Mouse (Mus musculus) forebrain, embryonic 14.5 days (tissue): ENCODE measurements around the gene Trpm8. TPM values are rescaled to one million over a fixed set of nuclear protein-coding genes. Genes with fewer than 3 reads are reported as not detected.

Experiments used
- ATAC-seq: fragments of 200-750 bp; cut with Nextera tagmentation; 2 replicates; pipeline ENCODE4 v1.8.0; 2017; ENCODE audit warnings: mild to moderate bottlenecking, moderate library complexity
- DNase-seq: peaks from one replicate; pipeline ENCODE4 v3.0.0-alpha.2; 2015; ENCODE audit warnings: low spot score
- H3K27ac ChIP-seq: fragments of 300-500 bp; sonication (generic); 2 replicates; pipeline ENCODE4 v1.5.1; 2014; ENCODE audit warnings: low read depth, mild to moderate bottlenecking, control low read depth, low read length, moderate library complexity
- H3K27me3 ChIP-seq: fragments of 300-500 bp; sonication (generic); replicated peaks from 2 replicates; pipeline ENCODE4 v1.6.1; 2014; ENCODE audit warnings: low read length, control low read depth, mixed read lengths; ENCODE audit not compliant: control insufficient read depth, insufficient read depth
- H3K36me3 ChIP-seq: fragments of 300-500 bp; sonication (generic); 2 replicates; pipeline ENCODE4 v1.6.1; 2014; ENCODE audit warnings: low read length, control low read depth; ENCODE audit not compliant: control insufficient read depth, insufficient read depth
- H3K4me1 ChIP-seq: fragments of 300-500 bp; sonication (generic); 2 replicates; pipeline ENCODE4 v1.6.1; 2014; ENCODE audit warnings: antibody characterized with exemption, low read length, control low read depth; ENCODE audit not compliant: control insufficient read depth, insufficient read depth
- H3K4me2 ChIP-seq: fragments of 300-500 bp; sonication (generic); 2 replicates; pipeline ENCODE4 v1.6.1; 2014; ENCODE audit warnings: mild to moderate bottlenecking, control low read depth, low read length
- H3K4me3 ChIP-seq: fragments of 300-500 bp; sonication (generic); 2 replicates; pipeline ENCODE4 v1.5.1; 2014; ENCODE audit warnings: low read depth, low read length, control low read depth
- H3K9ac ChIP-seq: fragments of 300-500 bp; sonication (generic); 2 replicates; pipeline ENCODE4 v1.6.1; 2014; ENCODE audit warnings: mild to moderate bottlenecking, low read length, control low read depth, moderate library complexity
- H3K9me3 ChIP-seq: fragments of 300-500 bp; sonication (generic); replicated peaks from 2 replicates; pipeline ENCODE4 v1.6.1; 2016; ENCODE audit warnings: low read length, control low read depth, mixed read lengths; ENCODE audit not compliant: control insufficient read depth
- WGBS: fragments of 180-500 bp; shearing (Covaris S2); extraction: QIAGEN DNeasy Blood & Tissue Kit; methylation state at CpG from one replicate; pipeline ENCODE4 v1.1.7; 2014; 5-methylcytosine and 5-hydroxymethylcytosine counted together
- polyA plus RNA-seq: library from polyadenylated mRNA; unstranded; fragments of >200 nt; fragmentation: Nextera tagmentation; extraction: Ambion mirVana; gene quantifications from 2 replicates; pipeline ENCODE4 v1.2.1, GENCODE M21; 2014

Gene Trpm8
- polyA plus RNA-seq, 1 experiment from 2014 or later = not detected

GRCm38 (mm10) chr1:88356616-88357015 is 79.2 kb downstream of the Trpm8 start:
- Histone ChIP-seq H3K4me2 (no peak overlapping the region), H3K36me3 (no peaks in the 10 kb centered on the region), H3K9ac (no peak overlapping the region), H3K27ac (no peak overlapping the region), H3K4me1 (no peaks in the 10 kb centered on the region), H3K9me3 (no peaks in the 10 kb centered on the region), H3K27me3 (no peaks in the 10 kb centered on the region), H3K4me3 (no peak overlapping the region)
- DNase-seq (no peak), ATAC-seq (no peak)
- WGBS = 87% methylated on average over 6 of the region's 6 CpGs

GRCm38 (mm10) chr1:88357458-88358090 is 80.1 kb downstream of the Trpm8 start:
- Histone ChIP-seq H3K9ac (no peak overlapping the region), H3K27ac (no peak overlapping the region), H3K36me3 (no peaks in the 10 kb centered on the region), H3K27me3 (no peaks in the 10 kb centered on the region), H3K4me1 (no peaks in the 10 kb centered on the region), H3K4me2 (no peak overlapping the region), H3K9me3 (no peaks in the 10 kb centered on the region), H3K4me3 (no peak overlapping the region)
- ATAC-seq (peak; percentile 79), DNase-seq (peak; percentile 94)
- 66% methylated on average over 6 of the region's 6 CpGs for WGBS

GRCm38 (mm10) chr1:88358102-88358654 is 80.7 kb downstream of the Trpm8 start:
- no peak overlapping the region for H3K4me2 ChIP-seq
- H3K27me3 ChIP-seq = no peaks in the 10 kb centered on the region
- no peaks in the 10 kb centered on the region for H3K9me3 ChIP-seq
- no peaks in the 10 kb centered on the region for H3K36me3 ChIP-seq
- DNase-seq = no peak
- ATAC-seq = no peak
- no peaks in the 10 kb centered on the region for H3K4me1 ChIP-seq
- no peak overlapping the region for H3K9ac ChIP-seq
- H3K27ac ChIP-seq = no peak overlapping the region
- H3K4me3 ChIP-seq = no peak overlapping the region
- WGBS = 81% methylated on average over 7 of the region's 7 CpGs

- 40% methylated on average over 4 of the region's 4 CpGs for WGBS
- Histone ChIP-seq H3K4me1 (no peaks in the 10 kb centered on the region), H3K27me3 (no peaks in the 10 kb centered on the region), H3K4me2 (no peak overlapping the region), H3K27ac (no peak overlapping the region), H3K9me3 (no peaks in the 10 kb centered on the region), H3K9ac (no peak overlapping the region), H3K4me3 (no peak overlapping the region), H3K36me3 (no peaks in the 10 kb centered on the region)
- ATAC-seq = no peak
- no peak for DNase-seq
Measured at GRCm38 (mm10) chr1:88361085-88361484, 83.6 kb downstream of the Trpm8 start.

- Histone ChIP-seq H3K36me3 (no peaks in the 10 kb centered on the region), H3K4me2 (no peak overlapping the region), H3K4me3 (no peak overlapping the region), H3K4me1 (no peaks in the 10 kb centered on the region), H3K9ac (no peak overlapping the region), H3K27me3 (no peaks in the 10 kb centered on the region), H3K27ac (no peak overlapping the region), H3K9me3 (0 out of 2 replicates have a peak, but pooled peaks cover 2% of the 10 kb centered on the region)
- ATAC-seq (no peak), DNase-seq (no peak)
- 82% methylated on average over 11 of the region's 11 CpGs for WGBS
Measured at GRCm38 (mm10) chr1:88366881-88367644, 89.6 kb downstream of the Trpm8 start.

- ATAC-seq (no peak), DNase-seq (no peak)
- 96% methylated on average over 1 of the region's 1 CpGs for WGBS
Measured at GRCm38 (mm10) chr1:88378446-88378845, 101.0 kb downstream of the Trpm8 start.

GRCm38 (mm10) chr1:88391632-88392031 is 114.2 kb downstream of the Trpm8 start:
- H3K27ac ChIP-seq = no peak overlapping the region
- no peaks in the 10 kb centered on the region for H3K4me1 ChIP-seq
- no peak overlapping the region for H3K4me3 ChIP-seq
- H3K27me3 ChIP-seq = no peaks in the 10 kb centered on the region
- no peak overlapping the region for H3K9ac ChIP-seq
- no peak overlapping the region for H3K4me2 ChIP-seq
- no peaks in the 10 kb centered on the region for H3K9me3 ChIP-seq
- 73% methylated on average over 4 of the region's 4 CpGs for WGBS
- ATAC-seq = no peak
- H3K36me3 ChIP-seq = no peaks in the 10 kb centered on the region
- no peak for DNase-seq

More at GRCm38 (mm10) chr1:88378446-88378845, 101.0 kb downstream of the Trpm8 start:
- no peak overlapping the region for H3K27ac ChIP-seq
- no peaks in the 10 kb centered on the region for H3K27me3 ChIP-seq
- no peaks in the 10 kb centered on the region for H3K36me3 ChIP-seq
- no peak overlapping the region for H3K4me3 ChIP-seq
- no peaks in the 10 kb centered on the region; the same call in 1 of the 2 replicates for H3K9me3 ChIP-seq
- H3K4me2 ChIP-seq = no peak overlapping the region
- H3K4me1 ChIP-seq = no peaks in the 10 kb centered on the region
- no peak overlapping the region for H3K9ac ChIP-seq

- no peaks in the 10 kb centered on the region for H3K27me3 ChIP-seq
- H3K9ac ChIP-seq = no peak overlapping the region
- no peaks in the 10 kb centered on the region for H3K36me3 ChIP-seq
- no peaks in the 10 kb centered on the region for H3K9me3 ChIP-seq
- DNase-seq = no peak
- ATAC-seq = no peak
- no peak overlapping the region for H3K4me2 ChIP-seq
- WGBS = 82% methylated on average over 5 of the region's 5 CpGs
- H3K4me3 ChIP-seq = no peak overlapping the region
- no peak overlapping the region for H3K27ac ChIP-seq
- no peaks in the 10 kb centered on the region for H3K4me1 ChIP-seq
Measured at GRCm38 (mm10) chr1:88393321-88393720, 115.9 kb downstream of the Trpm8 start.

GRCm38 (mm10) chr1:88403378-88403777 is 125.9 kb downstream of the Trpm8 start:
- Histone ChIP-seq H3K4me3 (no peak overlapping the region), H3K9me3 (no peaks in the 10 kb centered on the region), H3K27me3 (no peaks in the 10 kb centered on the region), H3K36me3 (no peaks in the 10 kb centered on the region), H3K4me2 (no peak overlapping the region), H3K4me1 (no peaks in the 10 kb centered on the region), H3K27ac (no peak overlapping the region), H3K9ac (no peak overlapping the region)
- 81% methylated on average over 3 of the region's 3 CpGs for WGBS
- ATAC-seq (no peak), DNase-seq (no peak)
